Mouse (Mus musculus) heart, adult 18-20 months (tissue): ENCODE data around the gene Spin2d. TPM values are rescaled to one million over a fixed set of nuclear protein-coding genes. Genes with fewer than 3 reads are reported as not detected.
"Not testable (repeated sequence)": the region's sequence is repeated elsewhere in the genome, so short reads cannot be mapped to it uniquely, and the experiment has no call there.

Source experiments
- DNase-seq, 2 experiments: peaks; one replicate each; pipeline ENCODE4 v3.0.0; 2021 to 2022; ENCODE audit warnings: mixed read lengths in 1 of 2
- long read RNA-seq, 2 experiments: library from polyadenylated mRNA; stranded (forward); transcript quantifications; one replicate each; pipeline ENCODE4 v2.0.0; 2021
- total RNA-seq, 2 experiments: library from RNA; stranded (reverse); gene quantifications; 2 replicates each; pipeline ENCODE4 v1.2.3; 2021

Spin2d gene
- total RNA-seq, result not detected
- long read RNA-seq, experiment 1, result 0 reads
- long read RNA-seq, experiment 2, result 0 reads

- not testable (repeated sequence) for DNase-seq
Measured at GRCm38 (mm10) chrX:73176889-73177288, at the start of gene Spin2d. TSS of gene Spin2d (minus strand) at chrX:73176989.

DNA sequence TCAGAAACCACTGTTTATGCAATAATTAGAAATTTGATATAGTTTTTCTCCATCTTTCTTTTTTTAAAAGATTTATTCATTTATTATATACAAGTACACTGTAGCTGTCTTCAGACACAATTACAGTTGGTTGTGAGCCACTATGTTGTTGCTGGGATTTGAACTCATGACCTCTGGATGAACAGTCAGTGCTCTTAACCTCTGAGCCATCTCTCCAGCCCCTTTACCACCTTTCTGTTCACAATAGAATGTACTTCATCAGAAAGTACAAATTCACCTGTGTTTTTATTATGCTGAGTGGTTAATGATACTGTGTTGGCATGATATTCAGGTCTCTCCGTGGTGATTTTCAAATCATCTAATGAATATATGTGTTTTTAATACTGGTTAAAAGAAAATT is 48.6 kb upstream of the Spin2d start:
- no peak for DNase-seq

DNA sequence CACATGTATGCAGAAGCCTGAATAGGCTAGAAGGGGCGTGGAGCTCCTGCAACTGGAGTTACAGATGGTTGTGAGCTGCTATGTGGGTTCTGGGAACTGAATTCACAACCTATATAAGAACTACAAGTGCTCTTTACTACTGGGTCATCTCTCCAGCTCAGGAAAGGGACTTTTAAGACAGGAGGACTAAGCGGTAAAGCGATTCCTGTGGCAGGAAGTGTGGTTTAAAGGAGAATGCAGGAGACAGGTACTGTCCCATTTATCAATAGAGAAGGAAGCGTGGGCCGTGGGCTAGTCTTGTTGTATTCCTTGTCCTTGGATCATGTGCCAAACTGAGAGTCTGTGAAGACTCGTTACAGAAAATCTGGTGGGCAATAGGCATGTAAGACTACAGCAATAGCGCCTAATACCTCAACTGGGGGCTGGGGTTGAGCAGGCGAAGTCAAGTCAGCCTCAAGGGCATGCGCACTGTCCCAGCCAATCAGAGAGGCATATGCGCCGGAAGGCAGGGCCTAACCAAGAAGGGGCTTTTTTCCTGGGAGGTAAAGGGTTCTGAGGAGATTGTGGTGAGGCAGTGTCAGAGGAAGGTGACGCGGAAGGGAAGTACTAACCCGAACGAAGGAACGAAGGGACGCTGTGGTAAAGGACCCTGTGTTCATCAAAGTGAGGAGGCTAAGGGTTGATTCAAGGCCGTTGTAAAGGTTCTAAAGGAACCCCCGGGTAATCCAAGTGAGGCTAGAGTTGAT is 37.2 kb upstream of the Spin2d start, which contains the start of gene Xlr4b:
Gene Xlr4b, plus strand, starts transcription at position 515 of the 746 bp plus-strand sequence.
- DNase-seq, result not testable (repeated sequence)

- DNase-seq, result peak in 1 of 2 experiments; percentile 43
Measured at GRCm38 (mm10) chrX:73191934-73192333, 15.1 kb upstream of the Spin2d start, which contains the start of gene Xlr3b. TSS of gene Xlr3b (plus strand) at chrX:73192207.

GRCm38 (mm10) chrX:73149350-73149749 is 27.4 kb downstream of the Spin2d start, which contains the start of gene DXBay18:
TSS of gene DXBay18 (minus strand) at chrX:73149450.
- DNase-seq, result not testable (repeated sequence)

DNA sequence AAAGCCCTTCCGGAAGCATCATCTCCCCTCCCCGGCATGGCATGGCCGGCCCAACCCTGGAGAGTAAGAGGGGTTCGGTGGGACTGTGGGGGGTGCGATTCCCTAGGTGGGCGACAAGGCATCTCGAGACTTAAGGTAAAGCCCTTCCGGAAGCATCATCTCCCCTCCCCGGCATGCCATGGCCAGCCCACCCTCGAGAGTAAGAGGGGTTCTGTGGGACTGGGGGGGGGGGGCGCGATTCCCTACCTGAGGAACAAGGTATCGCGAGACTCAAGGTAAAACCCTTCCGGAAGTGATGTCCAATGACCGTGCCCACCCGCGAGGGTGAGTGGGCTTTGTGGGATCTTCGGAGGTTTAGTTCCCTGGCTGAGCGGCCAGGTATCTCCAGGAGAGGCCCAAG is 28.3 kb downstream of the Spin2d start, which contains the start of gene Xlr5b:
Gene Xlr5b, plus strand, starts transcription at position 301 of the 400 bp plus-strand sequence.
- not testable (repeated sequence) for DNase-seq

- not testable (repeated sequence) for DNase-seq
Measured at GRCm38 (mm10) chrX:73143218-73143618, 33.6 kb downstream of the Spin2d start.

Other genes with a start within 250 kb of the Spin2d start
- gene Zfp185, start 189.7 kb downstream of the Spin2d start, total RNA-seq, result 1 to 10 TPM in 1 of 2 experiments, under 1 TPM in 1; 0.77 to 1.8 TPM
- not detected for gene Pnma5, start 139.9 kb downstream of the Spin2d start, total RNA-seq
- gene Pnma3, start 112.2 kb downstream of the Spin2d start, total RNA-seq, result not detected
- gene Xlr4a, start 94.5 kb downstream of the Spin2d start, total RNA-seq, result 1 to 10 TPM in 1 of 2 experiments, under 1 TPM in 1; 0.45 to 1.9 TPM
- under 1 TPM; 0.47 to 0.62 TPM for gene Xlr3a, start 79.9 kb downstream of the Spin2d start, total RNA-seq
- not detected for gene Gm14685, start 59.9 kb downstream of the Spin2d start, total RNA-seq
- gene Xlr5b, start 28.2 kb downstream of the Spin2d start, total RNA-seq, result not detected
- gene DXBay18, start 27.5 kb downstream of the Spin2d start, total RNA-seq, result not detected
- gene Xlr3b, start 15.2 kb upstream of the Spin2d start, total RNA-seq, result 1 to 10 TPM in 1 of 2 experiments, under 1 TPM in 1; 0.75 to 1.2 TPM
- gene Xlr4b, start 37.3 kb upstream of the Spin2d start, total RNA-seq, result 1 to 10 TPM in 1 of 2 experiments, under 1 TPM in 1; 0.67 to 1.1 TPM
- 1 to 10 TPM; 6.6 to 7.2 TPM for gene F8a, start 51.3 kb upstream of the Spin2d start, total RNA-seq
- not detected for gene Xlr4c, start 66.1 kb upstream of the Spin2d start, total RNA-seq
- gene Xlr3c, start 88.4 kb upstream of the Spin2d start, total RNA-seq, result not detected
- not detected for gene Xlr5a, start 116.0 kb upstream of the Spin2d start, total RNA-seq
- not detected for gene Xlr5c, start 116.0 kb upstream of the Spin2d start, total RNA-seq
- not detected for gene Gm45015, start 159.9 kb upstream of the Spin2d start, total RNA-seq
- 1 to 10 TPM; 5.6 to 6.6 TPM for gene Zfp275, start 165.6 kb upstream of the Spin2d start, total RNA-seq
- not detected for gene Gm18336, start 221.7 kb upstream of the Spin2d start, total RNA-seq
- gene Zfp92, start 234.1 kb upstream of the Spin2d start, total RNA-seq, result not detected